Mouse (Mus musculus): ENCODE data around the gene Tdrd12. TPM values are rescaled to one million over a fixed set of nuclear protein-coding genes. Genes with fewer than 3 reads are reported as not detected.
"Not testable (repeated sequence)": the region's sequence is repeated elsewhere in the genome, so short reads cannot be mapped to it uniquely, and the experiment has no call there.

Tdrd12 gene
- total RNA-seq (2021), result not detected
- long read RNA-seq, experiment 1, result 0 reads
- long read RNA-seq, experiment 2, result 0 reads

- no peak for DNase-seq
Observed at GRCm38 (mm10) chr7:35537562-35537961, at the start of gene Tdrd12. TSS of gene Tdrd12 (minus strand) at chr7:35537745.

DNA sequence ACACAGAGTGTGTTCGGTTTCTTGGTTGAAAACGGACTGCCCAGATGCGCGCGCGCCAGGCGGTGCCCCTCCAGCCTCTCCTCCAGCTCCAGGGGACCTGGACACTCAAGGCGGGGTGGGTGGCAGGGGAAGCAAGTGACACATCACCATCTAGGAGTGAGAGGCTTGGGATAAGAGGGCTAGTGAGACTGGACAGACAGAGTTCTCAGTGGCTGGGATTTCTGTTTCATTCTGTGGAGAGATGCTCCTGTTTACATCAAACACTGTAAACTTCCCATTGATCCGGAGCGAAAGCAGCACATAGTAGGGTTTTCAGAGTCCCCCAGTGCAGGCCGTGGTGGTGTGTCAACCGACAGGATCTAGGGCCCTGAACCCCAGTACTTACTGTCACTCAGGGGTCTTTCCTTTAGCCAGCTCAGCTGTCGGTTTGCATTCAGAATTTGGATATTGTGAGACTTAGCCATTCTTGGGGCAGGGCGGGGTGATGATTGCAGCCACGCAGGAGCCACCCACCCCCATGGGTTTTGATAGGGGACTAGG is 49.4 kb upstream of the Tdrd12 start:
- no peak for DNase-seq

DNA sequence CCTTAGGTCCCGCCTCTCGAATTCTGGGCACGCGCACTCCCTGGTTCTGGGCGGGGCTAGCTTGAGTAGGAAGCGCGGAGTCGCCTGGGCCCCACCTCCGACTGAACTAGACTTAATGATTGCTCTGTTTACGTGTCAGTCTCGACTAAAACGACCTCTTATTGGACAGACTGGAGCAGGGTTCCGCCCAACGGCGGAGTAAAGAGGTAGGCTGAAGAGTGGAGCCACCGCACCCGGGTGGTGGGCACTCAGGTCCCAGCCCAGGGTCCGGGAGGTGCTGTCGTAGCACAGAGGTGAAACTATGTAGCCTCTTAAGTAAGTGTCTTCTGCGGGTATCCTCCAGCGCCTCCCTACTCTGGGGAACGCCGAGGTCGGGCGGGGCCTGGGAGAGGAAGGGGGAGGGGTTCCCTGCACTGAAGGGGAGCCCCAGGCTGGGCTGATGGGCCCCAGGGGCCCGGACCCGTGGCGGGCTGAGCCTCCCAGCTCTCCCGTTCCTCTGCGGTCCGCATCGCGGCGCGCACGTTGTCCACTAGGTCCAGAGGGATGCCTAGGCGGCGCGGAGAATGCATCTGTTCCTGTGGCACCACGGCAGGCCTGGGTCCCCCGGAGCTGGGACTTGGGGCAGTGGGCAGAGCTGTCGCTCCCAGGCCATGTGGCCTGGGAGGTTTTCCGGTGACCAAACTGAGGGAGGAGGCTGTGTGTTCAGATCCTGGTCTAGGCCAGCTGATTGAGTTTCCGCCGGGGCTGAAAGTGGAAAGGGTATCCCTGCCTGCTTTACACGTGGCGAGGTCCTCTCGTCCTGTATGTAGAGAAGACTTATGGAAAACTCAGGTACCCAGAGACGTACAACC is 48.7 kb upstream of the Tdrd12 start, which contains the start of gene Ankrd27:
Ankrd27 (plus strand) TSS at position 190 of the 851 bp plus-strand sequence.
- DNase-seq, result peak; percentile 94

GRCm38 (mm10) chr7:35585191-35586054 is 47.9 kb upstream of the Tdrd12 start, which contains the start of gene Rgs9bp:
TSS of gene Rgs9bp (minus strand) at chr7:35585582.
- DNase-seq, result peak; percentile 54

DNA sequence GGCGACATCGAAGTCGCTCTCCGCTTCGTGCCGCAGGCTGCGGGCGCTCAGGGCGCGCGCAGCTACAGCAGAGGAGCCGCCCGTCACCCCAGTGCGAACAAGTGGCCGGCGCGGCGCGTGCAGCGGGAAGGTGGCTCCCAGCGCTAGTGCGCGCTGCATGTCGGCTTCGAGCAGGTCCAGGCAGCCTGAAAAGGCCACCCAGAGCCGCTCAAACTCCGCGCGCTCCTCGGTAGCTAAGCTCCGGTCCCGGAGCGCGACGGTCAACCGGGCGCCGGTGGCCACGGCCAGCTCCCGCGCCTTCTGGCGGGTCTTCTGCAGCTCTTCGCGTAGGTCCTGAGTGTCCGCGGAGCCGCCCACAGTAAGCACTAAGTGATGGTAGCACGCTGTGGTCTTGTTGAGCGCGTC is 47.2 kb upstream of the Tdrd12 start:
- no peak for DNase-seq

DNA sequence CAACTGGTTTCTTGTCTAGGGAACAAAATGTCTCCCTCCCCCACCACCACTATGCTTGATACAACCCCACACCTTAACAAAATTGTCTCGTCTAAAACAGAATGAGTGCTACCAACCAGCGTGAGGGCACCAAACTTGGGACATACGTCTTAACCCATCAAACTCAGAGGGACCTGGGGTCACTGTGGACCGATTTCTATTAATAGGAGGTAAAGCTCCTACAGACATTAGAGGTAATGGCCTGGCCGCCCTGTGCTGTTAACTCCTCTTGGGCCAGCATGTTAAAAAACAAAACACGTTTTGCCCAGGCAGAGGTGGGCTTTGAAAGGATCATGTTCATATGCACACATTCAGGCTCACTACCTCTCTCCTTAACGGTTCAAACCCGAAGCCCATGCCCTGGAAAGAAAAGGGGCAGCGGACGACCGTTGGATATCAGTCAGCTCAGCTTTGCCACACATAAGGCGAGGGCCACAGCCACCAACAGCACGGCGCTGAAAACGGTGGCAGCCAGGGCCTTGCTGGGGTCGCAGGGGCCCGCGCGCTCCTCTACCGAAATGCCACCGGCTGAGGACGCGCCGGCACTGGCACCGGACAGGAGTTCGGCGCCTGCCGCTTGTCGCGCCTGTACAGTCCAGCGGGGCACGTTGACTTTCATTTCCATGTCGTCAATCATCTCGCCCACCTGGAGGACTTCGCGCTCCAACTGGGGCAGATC is 46.7 kb upstream of the Tdrd12 start:
- DNase-seq, result no peak

DNA sequence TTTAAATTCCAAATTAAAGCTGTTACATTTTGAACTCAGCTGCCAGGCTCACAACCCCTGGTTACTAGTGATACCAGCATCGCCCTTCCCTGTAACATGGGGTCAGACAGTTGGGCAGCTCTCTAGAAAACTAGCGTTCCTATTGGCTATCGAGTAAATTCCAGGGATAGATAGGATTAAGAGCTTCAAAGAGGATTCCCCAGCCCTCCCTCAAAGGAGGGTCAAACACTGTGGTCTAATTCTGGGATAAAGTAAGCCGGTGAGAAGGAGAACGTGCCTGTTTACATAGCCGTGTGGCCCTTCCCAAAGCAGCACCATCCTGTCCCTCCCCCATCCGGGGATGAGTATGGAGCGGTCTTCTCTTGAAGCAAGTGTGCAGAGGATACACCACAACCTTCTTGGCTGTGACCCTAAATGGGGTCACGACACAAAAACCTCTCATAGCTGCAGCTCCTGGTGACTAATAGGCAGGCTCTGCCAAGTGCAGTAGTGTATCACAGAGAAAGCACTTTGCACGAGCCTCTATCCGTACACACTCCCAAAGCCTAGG is 46.0 kb upstream of the Tdrd12 start:
- no peak for DNase-seq

- no peak for DNase-seq
Observed at GRCm38 (mm10) chr7:35582719-35583118, 45.2 kb upstream of the Tdrd12 start.

DNA sequence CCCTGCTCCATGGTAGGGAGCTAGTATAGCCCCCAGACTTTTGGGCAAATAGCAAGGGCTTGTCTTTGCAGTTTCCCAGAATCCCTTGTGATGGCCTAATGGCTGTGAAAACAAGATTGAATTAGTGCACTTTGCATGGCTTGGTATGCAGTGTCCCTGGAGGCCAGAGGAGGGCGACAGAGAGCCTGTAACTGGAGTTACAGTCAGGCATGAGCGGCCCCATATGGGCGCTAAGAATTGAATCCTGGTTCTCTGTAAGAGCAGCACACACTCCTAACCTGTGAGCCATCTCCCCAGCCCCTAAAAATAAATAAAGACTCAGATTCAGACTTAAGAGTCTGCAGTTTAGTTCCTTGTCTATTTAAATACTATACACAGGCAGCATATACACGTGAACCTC is 42.3 kb upstream of the Tdrd12 start:
- no peak for DNase-seq

GRCm38 (mm10) chr7:35570883-35571282 is 33.3 kb upstream of the Tdrd12 start:
- not testable (repeated sequence) for DNase-seq

DNA sequence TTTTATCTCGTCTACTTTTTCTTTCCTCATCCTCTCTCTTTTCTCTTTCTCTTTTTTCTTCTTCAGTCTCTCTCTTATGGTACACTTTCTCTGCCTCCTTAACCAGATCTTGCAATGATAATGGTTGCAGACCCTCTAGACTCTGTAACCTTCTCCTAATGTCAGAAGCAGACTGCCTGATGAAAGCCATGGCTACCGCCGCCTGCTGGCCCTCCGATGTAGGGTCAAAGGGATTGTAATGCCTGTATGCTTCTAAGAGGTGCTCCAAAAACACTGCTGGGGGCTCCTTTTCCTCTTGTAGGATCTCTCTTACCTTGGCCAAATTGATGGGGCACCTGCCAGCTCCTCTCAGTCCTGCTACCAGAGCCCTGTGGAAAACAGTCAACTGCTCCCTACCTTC is 32.2 kb upstream of the Tdrd12 start:
- DNase-seq, result not testable (repeated sequence)

- DNase-seq, result not testable (repeated sequence)
Observed at GRCm38 (mm10) chr7:35565965-35566364, 28.4 kb upstream of the Tdrd12 start.

DNA sequence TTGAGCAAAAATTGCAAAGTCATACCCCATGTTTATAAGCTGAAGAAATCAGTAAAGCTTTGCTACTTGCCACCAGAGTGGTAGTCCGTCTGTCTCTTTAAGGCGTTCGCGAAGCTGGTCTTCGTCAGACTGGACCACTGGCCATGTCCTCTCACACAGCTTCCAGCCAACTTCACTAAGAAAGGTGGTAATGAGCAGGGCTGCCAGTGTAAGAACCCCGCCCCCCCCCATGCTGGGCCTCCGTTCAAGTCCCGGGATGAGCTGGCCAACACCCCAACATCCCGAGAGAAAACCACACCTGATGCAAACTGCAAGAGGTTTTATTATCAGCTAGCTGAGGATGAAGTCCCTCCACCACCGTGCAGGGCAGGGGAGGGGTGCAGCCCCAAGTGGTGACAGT is 27.3 kb upstream of the Tdrd12 start:
- not testable (repeated sequence) for DNase-seq

- no peak for DNase-seq
Observed at GRCm38 (mm10) chr7:35564067-35564865, 26.7 kb upstream of the Tdrd12 start.

DNA sequence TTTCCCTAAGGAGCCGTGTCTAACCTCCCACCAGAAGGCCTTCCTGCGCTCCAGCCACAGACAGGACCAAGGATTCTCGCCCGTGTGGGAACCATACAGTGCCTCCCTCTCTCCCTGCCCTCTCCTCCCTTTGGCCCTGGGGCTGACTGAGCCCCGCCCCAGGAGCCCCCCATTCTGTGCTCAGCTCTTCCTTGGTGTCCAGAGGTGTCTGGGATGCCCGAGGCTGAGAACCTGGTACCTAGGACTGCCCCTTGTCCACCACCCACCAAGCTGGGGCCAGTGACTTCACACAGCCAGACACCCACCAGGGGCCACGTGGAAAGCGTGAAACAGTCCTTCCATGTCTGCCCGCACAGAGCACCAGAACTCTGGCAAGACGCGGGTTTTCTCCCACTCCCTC is 25.5 kb upstream of the Tdrd12 start:
- no peak for DNase-seq

GRCm38 (mm10) chr7:35559838-35560237 is 22.3 kb upstream of the Tdrd12 start:
- no peak for DNase-seq

DNA sequence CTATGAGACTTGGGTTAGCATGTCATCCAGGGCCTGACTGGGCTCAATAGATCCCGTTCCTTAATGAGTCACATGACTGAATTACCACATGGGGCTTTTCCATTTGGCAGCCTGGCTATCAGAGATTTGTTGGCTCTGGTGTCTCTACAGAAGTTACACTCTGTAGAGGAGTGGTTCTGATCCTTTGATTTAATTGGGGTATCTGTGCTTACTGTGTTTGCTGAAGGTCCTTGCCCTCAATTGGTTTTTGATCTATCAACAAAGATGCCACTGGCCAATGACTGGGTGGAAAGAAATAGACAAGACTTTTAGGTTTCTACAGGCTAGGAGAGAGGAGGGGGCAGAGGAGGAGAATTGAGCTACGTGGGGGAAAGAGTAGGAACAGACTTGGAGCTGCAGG is 21.1 kb upstream of the Tdrd12 start:
- no peak for DNase-seq

DNA sequence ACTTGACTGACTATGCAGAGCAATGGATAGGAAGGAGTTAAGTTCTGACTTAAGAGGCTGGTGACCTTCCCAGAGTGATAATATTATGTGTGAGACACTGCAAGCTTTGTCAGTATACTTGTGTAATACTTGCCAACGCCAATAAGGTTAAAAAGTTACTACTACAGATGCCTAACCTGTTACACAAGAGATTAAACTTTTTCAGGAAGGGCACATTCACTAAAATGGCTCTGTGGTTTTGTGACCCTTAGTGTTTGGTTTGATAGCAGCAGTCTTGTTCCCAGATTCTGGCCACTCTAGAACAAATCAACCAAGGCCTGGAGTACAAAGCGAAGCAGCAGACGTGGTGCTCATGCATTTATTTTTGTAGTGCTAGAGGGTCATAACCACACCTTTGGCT is 20.0 kb upstream of the Tdrd12 start:
- no peak for DNase-seq

DNA sequence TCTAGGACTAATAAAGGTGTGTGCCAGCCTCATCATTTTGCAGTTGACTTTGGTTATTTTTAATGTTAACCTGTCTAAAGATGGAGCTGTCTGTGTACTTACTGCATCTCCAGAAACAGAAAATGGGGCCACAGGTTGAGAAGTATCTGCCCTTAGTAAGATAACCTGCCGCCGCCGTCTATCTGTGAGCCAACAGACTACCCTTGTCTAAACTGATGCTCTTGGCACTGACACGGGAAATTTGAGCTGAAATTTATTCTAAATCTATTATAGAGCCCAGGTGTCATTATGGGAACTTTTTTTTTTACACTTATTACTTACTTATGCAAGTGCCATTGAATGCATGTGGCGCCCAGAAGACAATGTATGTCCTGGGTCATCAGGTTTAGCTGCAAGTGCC is 19.4 kb upstream of the Tdrd12 start:
- no peak for DNase-seq

- DNase-seq, result no peak
Observed at GRCm38 (mm10) chr7:35556205-35556603, 18.7 kb upstream of the Tdrd12 start, which contains the start of gene Nudt19. TSS of gene Nudt19 (minus strand) at chr7:35556304.

Data from gastrocnemius, postnatal 25 days (tissue).